Mouse (Mus musculus): ENCODE results near the gene Cpxm2.

The Cpxm2 gene

GRCm38 (mm10) chr7:132013970-132014369 lies 140.6 kb downstream of the Cpxm2 start:
- DNase-seq: no peak

GRCm38 (mm10) chr7:132012969-132013679 lies 141.4 kb downstream of the Cpxm2 start:
- DNase-seq: no peak

GRCm38 (mm10) chr7:132009002-132009401 lies 145.5 kb downstream of the Cpxm2 start:
- no peak for DNase-seq

- DNase-seq: no peak
Observed at GRCm38 (mm10) chr7:132005996-132006696, 148.4 kb downstream of the Cpxm2 start.

GRCm38 (mm10) chr7:131992873-131993272 lies 161.7 kb downstream of the Cpxm2 start:
- DNase-seq: no peak

GRCm38 (mm10) chr7:131992226-131992625 lies 162.3 kb downstream of the Cpxm2 start:
- no peak for DNase-seq

GRCm38 (mm10) chr7:131989056-131989455 lies 165.5 kb downstream of the Cpxm2 start:
- DNase-seq: no peak
